Mouse (Mus musculus): ENCODE data around the gene Arhgap40. TPM values are rescaled to one million over a fixed set of nuclear protein-coding genes. Genes with fewer than 3 reads are reported as not detected.

Arhgap40 gene
- not detected in 2 replicates for polyA plus RNA-seq (2014; fragmentation: Nextera tagmentation; extraction: Ambion mirVana)

DNA sequence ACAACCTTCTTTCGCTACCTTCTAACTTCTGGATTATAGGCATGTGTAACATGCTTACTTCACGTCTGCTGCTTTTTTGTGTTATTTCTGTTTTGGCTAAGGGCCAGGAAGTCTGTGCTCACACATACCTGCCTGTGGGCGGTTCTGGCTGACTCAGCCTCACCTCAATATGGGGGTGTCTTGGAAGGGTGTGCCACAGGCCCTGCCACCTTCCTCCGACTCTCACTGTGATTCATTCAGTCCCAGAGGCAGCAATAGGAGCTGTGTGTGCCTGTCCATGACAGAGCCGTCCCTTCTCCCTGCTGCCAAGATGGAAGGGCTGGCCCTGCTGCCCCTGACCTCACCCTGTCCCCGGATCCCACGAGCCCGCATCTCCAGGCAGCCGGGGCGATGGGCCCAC is at the start of gene Arhgap40:
Gene Arhgap40, plus strand, starts transcription at position 269 of the 400 bp plus-strand sequence.
- Histone ChIP-seq H3K27ac (ENCODE audit: low read depth, low read length) (no peak within 1 kb of the TSS), H3K4me2 (no peak within 1 kb of the TSS), H3K9ac (ENCODE audit: low read depth, low read length) (no peak within 1 kb of the TSS), H3K4me3 (ENCODE audit: low read depth, low read length) (no peak within 1 kb of the TSS), H3K4me1 (ENCODE audit: control insufficient read depth, insufficient read depth, low read length) (peaks cover 5% of the 10 kb centered on the region; the same call in 1 of the 2 replicates), H3K36me3 (ENCODE audit: control insufficient read depth, insufficient read depth, low read length) (no peaks in the 10 kb centered on the region), H3K9me3 (replicated peaks; ENCODE audit: control insufficient read depth, low read length) (no peaks in the 10 kb centered on the region), H3K27me3 (ENCODE audit: control insufficient read depth, insufficient read depth, low read length) (no peaks in the 10 kb centered on the region)
- 80% methylated on average over 10 of the region's 10 CpGs for whole genome bisulfite sequencing (ENCODE audit: insufficient replicate concordance)
- no peak for ATAC-seq (replicated peaks; ENCODE audit: insufficient number of reproducible peaks, low FRiP score, low TSS enrichment)

DNA sequence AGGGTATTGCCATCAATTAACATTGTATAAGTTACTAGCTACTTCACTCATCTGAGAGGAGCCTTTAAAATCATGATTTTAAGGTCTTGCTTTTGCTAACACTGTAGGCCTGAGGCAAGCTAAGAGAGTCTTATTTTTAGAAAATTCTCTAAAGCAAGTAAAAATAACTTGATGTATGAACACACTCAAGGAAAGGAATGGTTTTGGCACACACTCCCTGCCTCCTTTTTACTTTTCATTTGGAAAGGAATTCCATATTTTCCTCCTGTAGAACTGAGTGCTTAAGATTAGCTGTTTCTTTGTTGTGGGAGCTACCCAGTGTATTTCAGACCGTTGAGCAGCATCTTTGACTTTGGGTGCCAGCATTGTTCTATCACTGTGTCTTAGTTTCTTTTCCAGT is 38.4 kb upstream of the Arhgap40 start:
- Histone ChIP-seq H3K9ac (ENCODE audit: low read depth, low read length) (no peak overlapping the region), H3K4me2 (no peak overlapping the region), H3K4me1 (ENCODE audit: control insufficient read depth, insufficient read depth, low read length) (no peaks in the 10 kb centered on the region), H3K27me3 (ENCODE audit: control insufficient read depth, insufficient read depth, low read length) (no peaks in the 10 kb centered on the region), H3K27ac (ENCODE audit: low read depth, low read length) (no peak overlapping the region), H3K9me3 (replicated peaks; ENCODE audit: control insufficient read depth, low read length) (no peaks in the 10 kb centered on the region), H3K36me3 (ENCODE audit: control insufficient read depth, insufficient read depth, low read length) (0 out of 2 replicates have a peak, but pooled peaks cover 8% of the 10 kb centered on the region), H3K4me3 (ENCODE audit: low read depth, low read length) (no peak overlapping the region)
- ATAC-seq (replicated peaks; ENCODE audit: insufficient number of reproducible peaks, low FRiP score, low TSS enrichment), result no peak
- 95% methylated on average over 1 of the region's 1 CpGs for WGBS (ENCODE audit: insufficient replicate concordance)

DNA sequence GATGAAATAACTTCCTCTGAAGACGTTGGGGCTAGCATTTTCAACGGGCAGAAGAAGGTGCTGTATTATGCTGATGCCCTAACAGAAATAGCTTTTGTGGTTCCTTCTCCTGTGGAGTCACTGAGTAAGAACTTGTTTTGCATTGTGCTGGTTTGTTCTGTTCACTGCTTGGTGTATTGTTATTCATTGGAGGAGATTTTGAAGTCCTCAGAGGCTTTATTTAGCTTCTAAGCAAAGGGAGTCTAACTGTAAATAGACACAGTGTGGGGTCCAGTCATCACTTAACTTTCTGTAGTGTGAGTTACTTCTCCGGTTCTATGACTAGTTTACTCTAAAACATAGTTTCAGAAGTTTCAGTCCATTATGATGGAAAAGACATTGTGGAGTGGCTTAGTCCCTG is 35.0 kb upstream of the Arhgap40 start:
- Histone ChIP-seq H3K27ac (ENCODE audit: low read depth, low read length) (no peak overlapping the region), H3K9ac (ENCODE audit: low read depth, low read length) (no peak overlapping the region), H3K4me2 (no peak overlapping the region), H3K36me3 (ENCODE audit: control insufficient read depth, insufficient read depth, low read length) (peaks cover 10% of the 10 kb centered on the region), H3K4me3 (ENCODE audit: low read depth, low read length) (no peak overlapping the region), H3K9me3 (replicated peaks; ENCODE audit: control insufficient read depth, low read length) (no peaks in the 10 kb centered on the region), H3K27me3 (ENCODE audit: control insufficient read depth, insufficient read depth, low read length) (no peaks in the 10 kb centered on the region), H3K4me1 (ENCODE audit: control insufficient read depth, insufficient read depth, low read length) (no peaks in the 10 kb centered on the region)
- 88% methylated on average over 3 of the region's 3 CpGs for WGBS (ENCODE audit: insufficient replicate concordance)
- ATAC-seq (replicated peaks; ENCODE audit: insufficient number of reproducible peaks, low FRiP score, low TSS enrichment), result no peak

DNA sequence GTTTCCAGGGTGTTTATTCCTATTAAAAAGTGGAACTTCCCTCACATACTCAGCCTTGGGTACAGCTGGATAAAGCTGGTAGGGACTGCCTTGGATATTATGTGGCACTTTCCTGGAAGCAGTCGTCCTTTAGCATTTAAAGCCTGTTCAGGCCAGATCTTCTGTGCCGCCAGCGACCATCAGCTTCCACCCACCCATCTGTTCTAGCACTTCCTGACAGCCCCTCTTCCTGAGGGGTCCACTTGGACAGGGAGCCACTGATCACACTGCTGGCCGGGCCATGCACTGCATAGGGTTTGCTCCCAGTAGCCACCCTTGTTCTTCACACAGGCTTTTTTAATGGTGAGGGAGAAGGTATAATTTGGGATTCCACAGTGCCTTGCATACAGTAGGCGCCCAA is 14.1 kb upstream of the Arhgap40 start:
- H3K9ac ChIP-seq (ENCODE audit: low read depth, low read length), result no peak overlapping the region
- ATAC-seq (replicated peaks; ENCODE audit: insufficient number of reproducible peaks, low FRiP score, low TSS enrichment), result no peak
- H3K4me1 ChIP-seq (ENCODE audit: control insufficient read depth, insufficient read depth, low read length), result no peaks in the 10 kb centered on the region
- H3K27me3 ChIP-seq (ENCODE audit: control insufficient read depth, insufficient read depth, low read length), result no peaks in the 10 kb centered on the region
- WGBS (ENCODE audit: insufficient replicate concordance), result 76% methylated on average over 5 of the region's 5 CpGs
- no peak overlapping the region for H3K4me3 ChIP-seq (ENCODE audit: low read depth, low read length)
- H3K36me3 ChIP-seq (ENCODE audit: control insufficient read depth, insufficient read depth, low read length), result peaks cover 9% of the 10 kb centered on the region; the same call in 1 of the 2 replicates
- no peak overlapping the region for H3K4me2 ChIP-seq
- no peak overlapping the region for H3K27ac ChIP-seq (ENCODE audit: low read depth, low read length)
- H3K9me3 ChIP-seq (replicated peaks; ENCODE audit: control insufficient read depth, low read length), result no peaks in the 10 kb centered on the region

DNA sequence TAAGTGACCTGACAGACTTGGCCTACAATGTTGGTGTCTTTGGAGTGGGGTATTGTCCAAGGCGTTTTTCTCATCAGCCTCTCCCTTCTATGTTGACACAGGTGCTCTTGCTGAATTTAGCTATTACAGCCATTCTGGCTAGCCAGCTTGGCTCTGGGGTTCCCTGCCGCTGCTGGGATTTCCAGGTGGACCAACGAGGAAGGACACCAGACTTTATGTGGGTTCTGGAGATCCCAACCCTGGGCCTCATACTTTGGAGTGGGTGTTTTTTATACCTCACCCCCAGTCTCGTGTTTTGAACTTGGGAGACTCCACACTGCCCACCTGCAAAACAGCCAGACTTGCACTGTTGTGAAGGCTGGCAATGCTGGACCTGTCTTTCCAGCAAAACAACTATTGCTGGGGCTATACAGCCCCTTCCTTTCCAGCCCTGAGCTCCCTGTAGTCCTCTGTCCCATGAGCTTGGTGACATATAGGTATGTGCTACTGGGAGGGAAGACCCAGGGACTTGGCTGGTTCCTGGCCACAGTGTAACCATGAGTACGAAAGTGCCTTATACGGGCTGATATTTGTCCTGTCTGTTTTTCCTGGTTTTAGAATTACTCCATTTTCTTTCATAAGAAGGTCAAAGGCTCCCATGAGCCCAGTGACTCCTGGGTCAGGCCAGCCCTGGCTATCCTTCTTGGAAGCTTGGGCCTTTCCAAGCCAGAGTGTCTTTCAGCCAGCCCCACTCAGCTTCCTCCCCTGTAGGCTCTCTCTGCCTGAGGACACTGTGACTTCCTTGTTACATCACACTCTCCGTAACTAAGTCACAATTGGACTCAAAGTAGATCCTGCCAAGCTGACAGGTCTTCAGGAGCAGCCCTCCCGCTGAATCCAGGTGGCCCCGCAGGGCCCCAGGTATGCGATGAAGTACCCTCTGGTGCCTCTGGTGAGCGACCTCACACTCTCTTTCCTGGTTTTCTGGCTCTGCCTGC is 10.5 kb upstream of the Arhgap40 start, which contains the start of gene Adig:
Gene Adig, plus strand, starts transcription at position 777 of the 977 bp plus-strand sequence.
- Histone ChIP-seq H3K27me3 (ENCODE audit: control insufficient read depth, insufficient read depth, low read length) (no peaks in the 10 kb centered on the region), H3K27ac (ENCODE audit: low read depth, low read length) (no peak within 1 kb of the TSS), H3K4me2 (no peak within 1 kb of the TSS), H3K4me3 (ENCODE audit: low read depth, low read length) (no peak within 1 kb of the TSS), H3K4me1 (ENCODE audit: control insufficient read depth, insufficient read depth, low read length) (no peaks in the 10 kb centered on the region), H3K36me3 (ENCODE audit: control insufficient read depth, insufficient read depth, low read length) (no peaks in the 10 kb centered on the region), H3K9ac (ENCODE audit: low read depth, low read length) (no peak within 1 kb of the TSS), H3K9me3 (replicated peaks; ENCODE audit: control insufficient read depth, low read length) (no peaks in the 10 kb centered on the region)
- ATAC-seq (replicated peaks; ENCODE audit: insufficient number of reproducible peaks, low FRiP score, low TSS enrichment), result no peak
- WGBS (ENCODE audit: insufficient replicate concordance), result 74% methylated on average over 11 of the region's 11 CpGs

DNA sequence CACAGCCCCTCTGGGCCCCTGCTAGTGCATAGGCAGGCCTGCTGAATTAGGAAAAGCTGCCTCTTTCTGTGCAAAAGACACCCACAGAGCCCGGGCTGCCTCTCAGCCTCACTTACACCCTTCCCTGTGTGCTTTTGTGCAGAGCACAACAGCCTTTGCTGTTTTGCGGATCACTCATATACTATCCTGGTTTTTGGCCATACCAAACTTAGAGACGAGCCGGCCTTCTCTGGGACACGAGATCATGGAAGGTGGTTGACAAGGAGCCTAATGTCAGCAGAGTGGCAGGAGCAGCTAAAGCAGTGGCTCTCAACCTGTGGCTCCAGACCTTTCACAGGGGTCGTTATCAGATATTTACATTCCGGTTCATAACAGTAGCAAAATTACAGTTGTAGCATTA is 9.4 kb upstream of the Arhgap40 start:
- no peak overlapping the region for H3K4me2 ChIP-seq
- 78% methylated on average over 7 of the region's 7 CpGs for WGBS (ENCODE audit: insufficient replicate concordance)
- no peaks in the 10 kb centered on the region for H3K36me3 ChIP-seq (ENCODE audit: control insufficient read depth, insufficient read depth, low read length)
- no peaks in the 10 kb centered on the region for H3K27me3 ChIP-seq (ENCODE audit: control insufficient read depth, insufficient read depth, low read length)
- H3K27ac ChIP-seq (ENCODE audit: low read depth, low read length), result no peak overlapping the region
- no peak for ATAC-seq (replicated peaks; ENCODE audit: insufficient number of reproducible peaks, low FRiP score, low TSS enrichment)
- H3K4me1 ChIP-seq (ENCODE audit: control insufficient read depth, insufficient read depth, low read length), result no peaks in the 10 kb centered on the region
- no peak overlapping the region for H3K4me3 ChIP-seq (ENCODE audit: low read depth, low read length)
- H3K9ac ChIP-seq (ENCODE audit: low read depth, low read length), result no peak overlapping the region
- no peaks in the 10 kb centered on the region for H3K9me3 ChIP-seq (replicated peaks; ENCODE audit: control insufficient read depth, low read length)

DNA sequence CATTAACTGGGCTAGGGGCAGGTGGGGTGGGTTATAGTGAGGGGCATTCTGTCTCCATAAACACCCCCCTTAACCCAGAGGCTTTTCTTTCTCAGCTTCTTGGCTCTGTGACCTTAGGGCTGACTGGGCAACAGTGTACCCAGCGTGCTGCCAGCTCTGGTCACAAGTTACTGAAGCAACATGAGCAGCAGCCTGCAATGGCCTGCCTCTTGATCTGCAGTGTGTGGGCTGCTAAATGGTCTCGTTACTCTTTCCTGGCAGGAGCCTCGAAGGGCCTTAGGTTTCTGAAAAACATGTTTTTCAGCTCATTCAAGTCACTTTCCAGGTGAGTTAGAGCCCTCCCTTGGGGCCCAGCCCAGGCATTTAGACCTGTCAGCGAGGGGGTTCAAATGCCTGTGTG is 8.9 kb upstream of the Arhgap40 start:
- WGBS (ENCODE audit: insufficient replicate concordance), result 74% methylated on average over 4 of the region's 4 CpGs

DNA sequence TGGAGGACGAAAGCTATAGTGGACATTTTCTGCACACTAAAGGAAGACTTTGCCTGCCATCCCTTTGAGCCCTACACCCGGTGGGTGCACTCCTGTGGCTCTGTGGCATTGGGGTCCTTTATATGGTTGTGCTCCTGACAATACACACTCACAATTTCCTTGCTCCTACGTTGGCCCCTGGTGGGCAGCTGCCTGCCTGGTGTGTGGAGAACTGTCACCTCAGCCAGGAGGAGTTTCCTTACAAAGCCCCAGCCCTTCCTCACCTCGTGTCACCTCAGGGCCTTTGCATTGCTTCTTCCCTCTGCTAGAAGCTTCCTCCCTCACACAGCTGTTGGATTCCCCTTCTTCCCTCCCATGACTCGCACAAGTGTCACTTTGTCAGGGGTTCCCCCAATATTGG is 6.1 kb upstream of the Arhgap40 start:
- no peak for ATAC-seq (replicated peaks; ENCODE audit: insufficient number of reproducible peaks, low FRiP score, low TSS enrichment)
- no peaks in the 10 kb centered on the region for H3K36me3 ChIP-seq (ENCODE audit: control insufficient read depth, insufficient read depth, low read length)
- H3K4me3 ChIP-seq (ENCODE audit: low read depth, low read length), result no peak overlapping the region
- 71% methylated on average over 5 of the region's 5 CpGs for WGBS (ENCODE audit: insufficient replicate concordance)
- H3K27me3 ChIP-seq (ENCODE audit: control insufficient read depth, insufficient read depth, low read length), result no peaks in the 10 kb centered on the region
- H3K9me3 ChIP-seq (replicated peaks; ENCODE audit: control insufficient read depth, low read length), result no peaks in the 10 kb centered on the region
- peaks cover 5% of the 10 kb centered on the region; the same call in 1 of the 2 replicates for H3K4me1 ChIP-seq (ENCODE audit: control insufficient read depth, insufficient read depth, low read length)
- no peak overlapping the region for H3K27ac ChIP-seq (ENCODE audit: low read depth, low read length)
- no peak overlapping the region for H3K4me2 ChIP-seq
- no peak overlapping the region for H3K9ac ChIP-seq (ENCODE audit: low read depth, low read length)

More for the DNA sequence above, 8.9 kb upstream of the Arhgap40 start:
- Histone ChIP-seq H3K9me3 (replicated peaks; ENCODE audit: control insufficient read depth, low read length) (no peaks in the 10 kb centered on the region), H3K27me3 (ENCODE audit: control insufficient read depth, insufficient read depth, low read length) (no peaks in the 10 kb centered on the region), H3K4me3 (ENCODE audit: low read depth, low read length) (no peak overlapping the region), H3K4me1 (ENCODE audit: control insufficient read depth, insufficient read depth, low read length) (no peaks in the 10 kb centered on the region), H3K9ac (ENCODE audit: low read depth, low read length) (no peak overlapping the region), H3K4me2 (no peak overlapping the region), H3K27ac (ENCODE audit: low read depth, low read length) (no peak overlapping the region), H3K36me3 (ENCODE audit: control insufficient read depth, insufficient read depth, low read length) (no peaks in the 10 kb centered on the region)
- no peak for ATAC-seq (replicated peaks; ENCODE audit: insufficient number of reproducible peaks, low FRiP score, low TSS enrichment)
